Mouse (Mus musculus) gastrocnemius, adult 2 months (tissue): ENCODE data around the gene Arhgef7. TPM values are rescaled to one million over a fixed set of nuclear protein-coding genes. Genes with fewer than 3 reads are reported as not detected.
A peak's percentile ranks its signal among the peaks of the same experiment; 100 is the strongest.

Experiments
- DNase-seq: peaks from one replicate; pipeline ENCODE4 v3.0.0; 2022
- H3K27ac ChIP-seq: fragments of 200-600 bp; 2 replicates; pipeline ENCODE4 v1.8.1; 2022; ENCODE audit warnings: mild to moderate bottlenecking
- H3K4me3 ChIP-seq: fragments of 200-600 bp; 2 replicates; pipeline ENCODE4 v1.8.1; 2022; ENCODE audit warnings: mild to moderate bottlenecking, moderate library complexity
- CTCF ChIP-seq: fragments of 200-600 bp; IDR thresholded peaks from 2 replicates; pipeline ENCODE4 v1.8.1; 2022; ENCODE audit warnings: antibody characterized with exemption, mild to moderate bottlenecking, moderate library complexity
- intact Hi-C: fragments of 180-260 bp; cut with DNase I; formaldehyde crosslinking; loops from one replicate; pipeline ENCODE4 v1.15.1; 2025
- total RNA-seq, 2 experiments: library from RNA; stranded (reverse); gene quantifications; 2 replicates each; pipeline ENCODE4 v1.2.3; 2021

The Arhgef7 gene
- total RNA-seq, 2 experiments from 2014 or later, result 30.3 to 50.9 TPM

- peak; percentile 99 for TF ChIP-seq CTCF
- no peak overlapping the region for H3K27ac ChIP-seq
- peak; percentile 86 for DNase-seq
- intact Hi-C loops, result loop anchor here (5.0 kb wide), 2 partner anchors 148 to 203 kb away; partner anchors contain the start of genes Cars2 and Naxd
- H3K4me3 ChIP-seq, result peak overlapping the region; percentile 33; the same call in 1 of the 2 replicates
These were observed 27.2 kb upstream of the Arhgef7 start for GRCm38 (mm10) chr8:11700060-11701032.

- TF ChIP-seq CTCF, result no peak
- DNase-seq, result no peak
- no peak within 1 kb of the TSS for H3K27ac ChIP-seq
- H3K4me3 ChIP-seq, result peak within 1 kb of the TSS; percentile 33; the same call in 1 of the 2 replicates
- intact Hi-C loops, result loop anchor here (5.0 kb wide), 2 partner anchors 149 to 204 kb away; partner anchors contain the start of genes Cars2 and Naxd
These were observed 26.5 kb upstream of the Arhgef7 start, which contains the start of gene 1700016D06Rik for GRCm38 (mm10) chr8:11701033-11701362. 1700016D06Rik (minus strand) TSS chr8:11701063.

- TF ChIP-seq CTCF, result no peak
- H3K27ac ChIP-seq, result no peak overlapping the region
- no peak overlapping the region for H3K4me3 ChIP-seq
- intact Hi-C loops, result loop anchor here (5.0 kb wide), 2 partner anchors 149 to 204 kb away; partner anchors contain the start of genes Cars2 and Naxd
- DNase-seq, result no peak
These were observed 26.1 kb upstream of the Arhgef7 start for GRCm38 (mm10) chr8:11701428-11701827.

- DNase-seq, result no peak
- intact Hi-C loops, result loop anchor here (5.0 kb wide), 2 partner anchors 151 to 206 kb away; partner anchors contain the start of genes Cars2 and Naxd
- H3K4me3 ChIP-seq, result no peak overlapping the region
- TF ChIP-seq CTCF, result no peak
- H3K27ac ChIP-seq, result no peak overlapping the region
These were observed 23.7 kb upstream of the Arhgef7 start for GRCm38 (mm10) chr8:11703789-11704188.

GRCm38 (mm10) chr8:11704716-11705420 lies 22.7 kb upstream of the Arhgef7 start:
- no peak for TF ChIP-seq CTCF
- intact Hi-C loops, result loop anchor here (5.0 kb wide), 2 partner anchors 153 to 208 kb away; partner anchors contain the start of genes Cars2 and Naxd
- Histone ChIP-seq H3K4me3 (no peak overlapping the region), H3K27ac (peak overlapping the region; percentile 81)
- no peak for DNase-seq

GRCm38 (mm10) chr8:11705818-11706217 lies 21.7 kb upstream of the Arhgef7 start:
- H3K27ac ChIP-seq, result peak overlapping the region; percentile 81
- intact Hi-C loops, result no loop called here
- TF ChIP-seq CTCF, result no peak
- peak; percentile 79 for DNase-seq
- H3K4me3 ChIP-seq, result no peak overlapping the region; the same call in 1 of the 2 replicates

- intact Hi-C loops, result no loop called here
- TF ChIP-seq CTCF, result no peak
- peak overlapping the region; percentile 53 for H3K27ac ChIP-seq
- no peak for DNase-seq
- no peak overlapping the region for H3K4me3 ChIP-seq
These were observed 19.8 kb upstream of the Arhgef7 start for GRCm38 (mm10) chr8:11707701-11708100.

- TF ChIP-seq CTCF, result no peak
- H3K27ac ChIP-seq, result no peak overlapping the region
These were observed 18.7 kb upstream of the Arhgef7 start for GRCm38 (mm10) chr8:11708815-11709214.

GRCm38 (mm10) chr8:11709542-11709941 lies 18.0 kb upstream of the Arhgef7 start:
- DNase-seq, result no peak
- H3K27ac ChIP-seq, result no peak overlapping the region
- intact Hi-C loops, result no loop called here
- H3K4me3 ChIP-seq, result no peak overlapping the region
- no peak for TF ChIP-seq CTCF

More at GRCm38 (mm10) chr8:11708815-11709214, 18.7 kb upstream of the Arhgef7 start:
- H3K4me3 ChIP-seq, result no peak overlapping the region
- intact Hi-C loops, result no loop called here
- no peak for DNase-seq

- Histone ChIP-seq H3K27ac (peak overlapping the region; percentile 51; the same call in 1 of the 2 replicates), H3K4me3 (no peak overlapping the region)
- TF ChIP-seq CTCF, result no peak
- DNase-seq, result no peak
- intact Hi-C loops, result no loop called here
These were observed 17.1 kb upstream of the Arhgef7 start for GRCm38 (mm10) chr8:11710415-11710814.

- peak overlapping the region; percentile 51; the same call in 1 of the 2 replicates for H3K27ac ChIP-seq
- TF ChIP-seq CTCF, result peak; percentile 32; the same call in 1 of the 2 replicates
- intact Hi-C loops, result no loop called here
- no peak for DNase-seq
- H3K4me3 ChIP-seq, result no peak overlapping the region
These were observed 15.3 kb upstream of the Arhgef7 start for GRCm38 (mm10) chr8:11712244-11712643.

GRCm38 (mm10) chr8:11717194-11717593 lies 10.3 kb upstream of the Arhgef7 start:
- no peak overlapping the region for H3K4me3 ChIP-seq
- TF ChIP-seq CTCF, result no peak
- intact Hi-C loops, result no loop called here
- no peak for DNase-seq
- H3K27ac ChIP-seq, result no peak overlapping the region
